Mouse (Mus musculus) neural tube, embryonic 11.5 days (tissue): ENCODE results near the gene Zcchc13. TPM values are rescaled to one million over a fixed set of nuclear protein-coding genes. Genes with fewer than 3 reads are reported as not detected.

Source experiments
- ATAC-seq: fragments of 200-750 bp; cut with Nextera tagmentation; 2 replicates; pipeline ENCODE4 v1.8.0; 2017; ENCODE audit warnings: moderate number of reproducible peaks, mild to moderate bottlenecking, moderate TSS enrichment, moderate library complexity; ENCODE audit not compliant: insufficient read depth, low FRiP score, low TSS enrichment
- DNase-seq: peaks from one replicate; pipeline ENCODE4 v3.0.0-alpha.2; 2015; ENCODE audit warnings: low spot score
- H3K27ac ChIP-seq: fragments of 300-500 bp; sonication (generic); 2 replicates; pipeline ENCODE4 v1.5.1; 2014; ENCODE audit warnings: low read depth, mild to moderate bottlenecking, low read length
- H3K27me3 ChIP-seq: fragments of 300-500 bp; sonication (generic); 2 replicates; pipeline ENCODE4 v1.6.1; 2014; ENCODE audit warnings: mild to moderate bottlenecking, low read length, mixed read lengths; ENCODE audit not compliant: control insufficient read depth, insufficient read depth
- H3K36me3 ChIP-seq: fragments of 300-500 bp; sonication (generic); 2 replicates; pipeline ENCODE4 v1.6.1; 2014; ENCODE audit warnings: mild to moderate bottlenecking, low read length, moderate library complexity, mixed read lengths; ENCODE audit not compliant: control insufficient read depth, insufficient read depth
- H3K4me1 ChIP-seq: fragments of 300-500 bp; sonication (generic); 2 replicates; pipeline ENCODE4 v1.6.1; 2014; ENCODE audit warnings: low read length, mixed read lengths; ENCODE audit not compliant: control insufficient read depth, insufficient read depth
- H3K4me2 ChIP-seq: fragments of 300-500 bp; sonication (generic); 2 replicates; pipeline ENCODE4 v1.6.1; 2014; ENCODE audit warnings: low read depth, mild to moderate bottlenecking, moderate library complexity
- H3K4me3 ChIP-seq: fragments of 300-500 bp; sonication (generic); 2 replicates; pipeline ENCODE4 v1.5.1; 2014; ENCODE audit warnings: low read depth, low read length
- H3K9ac ChIP-seq: fragments of 300-500 bp; sonication (generic); 2 replicates; pipeline ENCODE4 v1.6.1; 2014; ENCODE audit warnings: mild to moderate bottlenecking, low read length
- H3K9me3 ChIP-seq: fragments of 300-500 bp; sonication (generic); 2 replicates; pipeline ENCODE4 v1.6.1; 2016; ENCODE audit warnings: low read length; ENCODE audit not compliant: control insufficient read depth
- WGBS: fragments of 180-500 bp; shearing (Covaris S2); extraction: QIAGEN DNeasy Blood & Tissue Kit; methylation state at CpG from one replicate; pipeline ENCODE4 v1.1.7; 2014; 5-methylcytosine and 5-hydroxymethylcytosine counted together
- polyA plus RNA-seq: library from polyadenylated mRNA; unstranded; fragments of >200 nt; fragmentation: Nextera tagmentation; extraction: Ambion mirVana; gene quantifications from 2 replicates; pipeline ENCODE4 v1.2.1, GENCODE M21; 2014

Zcchc13 gene
- polyA plus RNA-seq, 1 experiment from 2014 or later, result not detected

GRCm38 (mm10) chrX:103624426-103625168, 5.8 kb upstream of the Zcchc13 start:
- H3K36me3 ChIP-seq, result no peaks in the 10 kb centered on the region
- H3K9me3 ChIP-seq, result no peaks in the 10 kb centered on the region
- no peak for DNase-seq
- H3K4me2 ChIP-seq, result no peak overlapping the region
- 31% methylated on average over 5 of the region's 5 CpGs for WGBS
- H3K4me1 ChIP-seq, result no peaks in the 10 kb centered on the region
- H3K27ac ChIP-seq, result no peak overlapping the region
- H3K9ac ChIP-seq, result no peak overlapping the region
- ATAC-seq, result no peak
- peaks cover under 1% of the 10 kb centered on the region; the same call in 1 of the 2 replicates for H3K27me3 ChIP-seq
- no peak overlapping the region for H3K4me3 ChIP-seq

GRCm38 (mm10) chrX:103628890-103629289, 1.5 kb upstream of the Zcchc13 start:
- H3K4me1 ChIP-seq, result no peaks in the 10 kb centered on the region
- no peak overlapping the region for H3K4me3 ChIP-seq
- H3K36me3 ChIP-seq, result no peaks in the 10 kb centered on the region
- 76% methylated on average over 1 of the region's 1 CpGs for WGBS
- H3K4me2 ChIP-seq, result no peak overlapping the region
- H3K9me3 ChIP-seq, result no peaks in the 10 kb centered on the region
- DNase-seq (no peak), ATAC-seq (no peak)
- no peak overlapping the region for H3K27ac ChIP-seq
- 0 out of 2 replicates have a peak, but pooled peaks cover 2% of the 10 kb centered on the region for H3K27me3 ChIP-seq
- no peak overlapping the region for H3K9ac ChIP-seq

GRCm38 (mm10) chrX:103633895-103634294, 3.5 kb downstream of the Zcchc13 start:
- H3K4me1 ChIP-seq, result no peaks in the 10 kb centered on the region
- H3K27me3 ChIP-seq, result 0 out of 2 replicates have a peak, but pooled peaks cover 9% of the 10 kb centered on the region
- H3K9ac ChIP-seq, result no peak overlapping the region
- no peaks in the 10 kb centered on the region for H3K36me3 ChIP-seq
- H3K27ac ChIP-seq, result no peak overlapping the region
- DNase-seq (no peak), ATAC-seq (no peak)
- H3K9me3 ChIP-seq, result no peaks in the 10 kb centered on the region
- H3K4me2 ChIP-seq, result no peak overlapping the region
- no peak overlapping the region for H3K4me3 ChIP-seq

GRCm38 (mm10) chrX:103636021-103636420, 5.6 kb downstream of the Zcchc13 start:
- DNase-seq (no peak), ATAC-seq (no peak)
- no peak overlapping the region for H3K4me2 ChIP-seq
- H3K9me3 ChIP-seq, result no peaks in the 10 kb centered on the region
- no peaks in the 10 kb centered on the region for H3K36me3 ChIP-seq
- H3K4me3 ChIP-seq, result no peak overlapping the region
- H3K9ac ChIP-seq, result no peak overlapping the region
- 0 out of 2 replicates have a peak, but pooled peaks cover 7% of the 10 kb centered on the region for H3K27me3 ChIP-seq
- no peaks in the 10 kb centered on the region for H3K4me1 ChIP-seq
- no peak overlapping the region for H3K27ac ChIP-seq

- 83% methylated on average over 5 of the region's 5 CpGs for WGBS
- no peak for ATAC-seq
- no peak overlapping the region for H3K9ac ChIP-seq
- no peak overlapping the region for H3K4me2 ChIP-seq
- no peaks in the 10 kb centered on the region for H3K36me3 ChIP-seq
- no peak for DNase-seq
- no peak overlapping the region for H3K27ac ChIP-seq
- no peaks in the 10 kb centered on the region for H3K4me1 ChIP-seq
- no peak overlapping the region for H3K4me3 ChIP-seq
- H3K27me3 ChIP-seq, result 0 out of 2 replicates have a peak, but pooled peaks cover 7% of the 10 kb centered on the region
- H3K9me3 ChIP-seq, result no peaks in the 10 kb centered on the region
Measured at GRCm38 (mm10) chrX:103638566-103638965, 8.2 kb downstream of the Zcchc13 start.

- no peak for DNase-seq
- Histone ChIP-seq H3K4me3 (no peak overlapping the region), H3K27ac (no peak overlapping the region), H3K4me1 (no peaks in the 10 kb centered on the region), H3K36me3 (no peaks in the 10 kb centered on the region), H3K4me2 (no peak overlapping the region), H3K9ac (no peak overlapping the region), H3K9me3 (no peaks in the 10 kb centered on the region), H3K27me3 (no peaks in the 10 kb centered on the region)
- WGBS, result 71% methylated on average over 1 of the region's 1 CpGs
- no peak for ATAC-seq
Measured at GRCm38 (mm10) chrX:103644301-103644700, 13.9 kb downstream of the Zcchc13 start.

GRCm38 (mm10) chrX:103652048-103652447, 21.7 kb downstream of the Zcchc13 start:
- DNase-seq, result no peak
- Histone ChIP-seq H3K36me3 (no peaks in the 10 kb centered on the region), H3K27me3 (0 out of 2 replicates have a peak, but pooled peaks cover 3% of the 10 kb centered on the region), H3K9ac (no peak overlapping the region), H3K9me3 (no peaks in the 10 kb centered on the region), H3K27ac (no peak overlapping the region), H3K4me1 (no peaks in the 10 kb centered on the region), H3K4me3 (no peak overlapping the region), H3K4me2 (no peak overlapping the region)
- no peak for ATAC-seq
- 67% methylated on average over 1 of the region's 1 CpGs for WGBS

GRCm38 (mm10) chrX:103653021-103653420, 22.6 kb downstream of the Zcchc13 start:
- DNase-seq, result no peak
- 35% methylated on average over 2 of the region's 2 CpGs for WGBS

GRCm38 (mm10) chrX:103658985-103659384, 28.6 kb downstream of the Zcchc13 start:
- Histone ChIP-seq H3K9me3 (no peaks in the 10 kb centered on the region), H3K27me3 (0 out of 2 replicates have a peak, but pooled peaks cover 3% of the 10 kb centered on the region), H3K9ac (no peak overlapping the region), H3K4me3 (no peak overlapping the region), H3K36me3 (no peaks in the 10 kb centered on the region), H3K4me2 (no peak overlapping the region), H3K27ac (no peak overlapping the region), H3K4me1 (no peaks in the 10 kb centered on the region)
- ATAC-seq, result no peak
- no peak for DNase-seq
- 63% methylated on average over 4 of the region's 4 CpGs for WGBS

More at GRCm38 (mm10) chrX:103653021-103653420, 22.6 kb downstream of the Zcchc13 start:
- Histone ChIP-seq H3K36me3 (no peaks in the 10 kb centered on the region), H3K9me3 (no peaks in the 10 kb centered on the region), H3K27me3 (0 out of 2 replicates have a peak, but pooled peaks cover 3% of the 10 kb centered on the region), H3K9ac (no peak overlapping the region), H3K27ac (no peak overlapping the region), H3K4me1 (no peaks in the 10 kb centered on the region), H3K4me2 (no peak overlapping the region), H3K4me3 (no peak overlapping the region)
- ATAC-seq, result no peak
